Mouse (Mus musculus): ENCODE data around the gene Gsx1. TPM values are rescaled to one million over a fixed set of nuclear protein-coding genes. Genes with fewer than 3 reads are reported as not detected.

Gene Gsx1
- polyA plus RNA-seq, 2 experiments, result not detected

- no peak overlapping the region for H3K27ac ChIP-seq
- no peaks in the 10 kb centered on the region for H3K9me3 ChIP-seq (ENCODE audit: control insufficient read depth, low read length)
- H3K36me3 ChIP-seq (replicated peaks; ENCODE audit: control insufficient read depth, insufficient read depth, low read depth), result no peaks in the 10 kb centered on the region
- H3K4me1 ChIP-seq (replicated peaks; ENCODE audit: control insufficient read depth in 2 of 2, insufficient read depth in 2 of 2, low read length in 1 of 2), result no peaks in the 10 kb centered on the region
- no peak for TF ChIP-seq CTCF (IDR thresholded peaks at IDR 0.05; ENCODE audit: low read depth)
- no peak for TF ChIP-seq EP300 (IDR thresholded peaks at IDR 0.05; ENCODE audit: low read depth)
- H3K9ac ChIP-seq (replicated peaks), result no peak overlapping the region
- peaks cover 88% of the 10 kb centered on the region for H3K27me3 ChIP-seq (ENCODE audit: control insufficient read depth, insufficient read depth, low read length)
- H3K4me3 ChIP-seq (ENCODE audit: insufficient read depth in 1 of 2, low read depth in 2 of 2, low read length in 2 of 2), result no peak overlapping the region
- DNase-seq (ENCODE audit: low read depth in 3 of 3, low spot score in 3 of 3), result no peak
- ATAC-seq (ENCODE audit: insufficient read depth), result no peak
- no peak overlapping the region for H3K4me2 ChIP-seq (ENCODE audit: low read depth)
- WGBS (ENCODE audit: insufficient replicate concordance), result 2% methylated on average over 28 of the region's 28 CpGs
Observed at GRCm38 (mm10) chr5:147189156-147189555, 660 bp downstream of the Gsx1 start.

GRCm38 (mm10) chr5:147189836-147190602, 1.5 kb downstream of the Gsx1 start:
- 3% methylated on average over 46 of the region's 46 CpGs for WGBS (ENCODE audit: insufficient replicate concordance)
- no peak overlapping the region for H3K4me3 ChIP-seq (ENCODE audit: insufficient read depth in 1 of 2, low read depth in 2 of 2, low read length in 2 of 2)
- H3K9me3 ChIP-seq (ENCODE audit: control insufficient read depth, low read length), result no peaks in the 10 kb centered on the region
- no peak for ATAC-seq (ENCODE audit: insufficient read depth)
- no peaks in the 10 kb centered on the region for H3K4me1 ChIP-seq (replicated peaks; ENCODE audit: control insufficient read depth in 2 of 2, insufficient read depth in 2 of 2, low read length in 1 of 2)
- H3K27ac ChIP-seq, result no peak overlapping the region
- TF ChIP-seq EP300 (IDR thresholded peaks at IDR 0.05; ENCODE audit: low read depth), result no peak
- TF ChIP-seq CTCF (IDR thresholded peaks at IDR 0.05; ENCODE audit: low read depth), result no peak
- H3K4me2 ChIP-seq (ENCODE audit: low read depth), result no peak overlapping the region
- no peak overlapping the region for H3K9ac ChIP-seq (replicated peaks)
- H3K27me3 ChIP-seq (ENCODE audit: control insufficient read depth, insufficient read depth, low read length), result peaks cover 82% of the 10 kb centered on the region
- DNase-seq (ENCODE audit: low read depth in 3 of 3, low spot score in 3 of 3), result no peak
- H3K36me3 ChIP-seq (replicated peaks; ENCODE audit: control insufficient read depth, insufficient read depth, low read depth), result no peaks in the 10 kb centered on the region

GRCm38 (mm10) chr5:147190885-147191284, 2.4 kb downstream of the Gsx1 start:
- Histone ChIP-seq H3K27me3 (ENCODE audit: control insufficient read depth, insufficient read depth, low read length) (peaks cover 74% of the 10 kb centered on the region), H3K4me3 (ENCODE audit: insufficient read depth in 1 of 2, low read depth in 2 of 2, low read length in 2 of 2) (no peak overlapping the region), H3K4me1 (replicated peaks; ENCODE audit: control insufficient read depth in 2 of 2, insufficient read depth in 2 of 2, low read length in 1 of 2) (no peaks in the 10 kb centered on the region), H3K27ac (no peak overlapping the region), H3K36me3 (replicated peaks; ENCODE audit: control insufficient read depth, insufficient read depth, low read depth) (no peaks in the 10 kb centered on the region), H3K4me2 (ENCODE audit: low read depth) (no peak overlapping the region), H3K9ac (replicated peaks) (no peak overlapping the region), H3K9me3 (ENCODE audit: control insufficient read depth, low read length) (no peaks in the 10 kb centered on the region)
- no peak for TF ChIP-seq CTCF (IDR thresholded peaks at IDR 0.05; ENCODE audit: low read depth)
- TF ChIP-seq EP300 (IDR thresholded peaks at IDR 0.05; ENCODE audit: low read depth), result no peak
- DNase-seq (ENCODE audit: low read depth in 3 of 3, low spot score in 3 of 3) (no peak), ATAC-seq (ENCODE audit: insufficient read depth) (no peak)
- 3% methylated on average over 7 of the region's 7 CpGs for WGBS (ENCODE audit: insufficient replicate concordance)

GRCm38 (mm10) chr5:147191801-147192575, 3.5 kb downstream of the Gsx1 start:
- no peak for DNase-seq (ENCODE audit: low read depth in 3 of 3, low spot score in 3 of 3)
- Histone ChIP-seq H3K27me3 (ENCODE audit: control insufficient read depth, insufficient read depth, low read length) (peaks cover 63% of the 10 kb centered on the region), H3K27ac (no peak overlapping the region), H3K36me3 (replicated peaks; ENCODE audit: control insufficient read depth, insufficient read depth, low read depth) (no peaks in the 10 kb centered on the region), H3K9me3 (ENCODE audit: control insufficient read depth, low read length) (no peaks in the 10 kb centered on the region), H3K4me1 (replicated peaks; ENCODE audit: control insufficient read depth in 2 of 2, insufficient read depth in 2 of 2, low read length in 1 of 2) (no peaks in the 10 kb centered on the region), H3K4me3 (ENCODE audit: insufficient read depth in 1 of 2, low read depth in 2 of 2, low read length in 2 of 2) (no peak overlapping the region), H3K9ac (replicated peaks) (no peak overlapping the region), H3K4me2 (ENCODE audit: low read depth) (no peak overlapping the region)
- WGBS (ENCODE audit: insufficient replicate concordance), result 3% methylated on average over 24 of the region's 24 CpGs
- TF ChIP-seq CTCF (IDR thresholded peaks at IDR 0.05; ENCODE audit: low read depth) (no peak), EP300 (IDR thresholded peaks at IDR 0.05; ENCODE audit: low read depth) (no peak)
- no peak for ATAC-seq (ENCODE audit: insufficient read depth)

- Histone ChIP-seq H3K27me3 (ENCODE audit: control insufficient read depth, insufficient read depth, low read length) (peaks cover 58% of the 10 kb centered on the region), H3K9me3 (ENCODE audit: control insufficient read depth, low read length) (no peaks in the 10 kb centered on the region), H3K4me2 (ENCODE audit: low read depth) (no peak overlapping the region), H3K36me3 (replicated peaks; ENCODE audit: control insufficient read depth, insufficient read depth, low read depth) (no peaks in the 10 kb centered on the region), H3K4me1 (replicated peaks; ENCODE audit: control insufficient read depth in 2 of 2, insufficient read depth in 2 of 2, low read length in 1 of 2) (no peaks in the 10 kb centered on the region), H3K4me3 (ENCODE audit: insufficient read depth in 1 of 2, low read depth in 2 of 2, low read length in 2 of 2) (no peak overlapping the region), H3K9ac (replicated peaks) (no peak overlapping the region), H3K27ac (no peak overlapping the region)
- 4% methylated on average over 9 of the region's 9 CpGs for WGBS (ENCODE audit: insufficient replicate concordance)
- ATAC-seq (ENCODE audit: insufficient read depth) (no peak), DNase-seq (ENCODE audit: low read depth in 3 of 3, low spot score in 3 of 3) (no peak)
- TF ChIP-seq CTCF (IDR thresholded peaks at IDR 0.05; ENCODE audit: low read depth), result no peak
- no peak for TF ChIP-seq EP300 (IDR thresholded peaks at IDR 0.05; ENCODE audit: low read depth)
Observed at GRCm38 (mm10) chr5:147192576-147192960, 4.1 kb downstream of the Gsx1 start.

All from liver, embryonic 14.5 days (tissue).